Mouse (Mus musculus) gastrocnemius, adult 8-10 months (tissue): ENCODE results near the gene Ppp1r13l. TPM values are rescaled to one million over a fixed set of nuclear protein-coding genes. Genes with fewer than 3 reads are reported as not detected.

Experiments used
- DNase-seq, 2 experiments: peaks; one replicate each; pipeline ENCODE4 v3.0.0; 2022; ENCODE audit warnings: low spot score in 2 of 2
- microRNA-seq: library from miRNA; unstranded; fragments of <30 nt; microRNA quantifications from one replicate; pipeline ENCODE4 v1.2.0, GENCODE M21; 2022
- total RNA-seq, 4 experiments: library from RNA; stranded (reverse); gene quantifications; 2 replicates each; pipeline ENCODE4 v1.2.4; 2022

The Ppp1r13l gene
- total RNA-seq, 4 experiments from 2014 or later, result 2.8 to 6.3 (median 4.1) TPM

DNA sequence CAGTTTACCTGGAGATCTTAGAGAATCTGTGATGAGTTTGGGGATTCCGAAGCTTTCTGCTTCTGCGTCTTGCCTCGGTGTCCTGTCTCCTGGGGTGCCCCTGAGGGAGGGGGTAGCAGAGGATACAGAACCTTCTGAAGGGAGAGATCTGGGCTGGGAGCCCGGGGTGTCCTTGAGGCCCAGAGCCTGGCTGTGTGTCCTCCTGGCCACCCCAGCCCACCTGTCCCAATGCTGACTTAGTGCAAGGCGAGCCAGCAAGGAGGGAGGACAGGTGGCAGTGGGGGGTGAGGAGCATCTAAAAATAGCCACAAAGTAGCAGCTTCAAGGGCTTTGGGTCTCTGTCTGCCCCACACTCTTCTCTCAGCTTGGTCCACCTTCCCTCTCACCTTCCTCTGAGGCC is 52.2 kb downstream of the Ppp1r13l start:
- peak; percentile 53 to 78 for DNase-seq

DNA sequence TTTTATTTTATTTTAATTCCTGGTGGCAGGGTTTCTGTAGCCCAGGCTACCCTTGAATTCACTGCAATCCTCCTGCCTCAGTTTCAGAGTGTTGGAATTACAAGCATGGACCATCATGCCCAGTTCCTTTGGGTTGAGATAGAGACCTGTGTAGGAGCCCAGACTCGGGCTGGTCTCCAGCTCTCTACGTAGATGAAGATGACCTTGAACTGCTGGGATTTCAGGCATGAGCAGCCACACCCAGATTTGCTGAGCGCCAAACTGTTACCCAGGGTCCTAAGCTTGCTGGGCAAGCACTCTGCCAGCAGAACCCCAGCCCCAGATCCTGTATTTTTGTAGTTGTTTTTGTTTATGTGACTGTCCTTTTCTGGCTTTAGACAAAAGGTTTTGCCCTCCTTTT is 54.0 kb downstream of the Ppp1r13l start:
- no peak for DNase-seq

- DNase-seq, result no peak
Observed at GRCm38 (mm10) chr7:19416590-19416989, 57.0 kb downstream of the Ppp1r13l start.

- DNase-seq, result no peak
Observed at GRCm38 (mm10) chr7:19420121-19420520, 60.6 kb downstream of the Ppp1r13l start.

DNA sequence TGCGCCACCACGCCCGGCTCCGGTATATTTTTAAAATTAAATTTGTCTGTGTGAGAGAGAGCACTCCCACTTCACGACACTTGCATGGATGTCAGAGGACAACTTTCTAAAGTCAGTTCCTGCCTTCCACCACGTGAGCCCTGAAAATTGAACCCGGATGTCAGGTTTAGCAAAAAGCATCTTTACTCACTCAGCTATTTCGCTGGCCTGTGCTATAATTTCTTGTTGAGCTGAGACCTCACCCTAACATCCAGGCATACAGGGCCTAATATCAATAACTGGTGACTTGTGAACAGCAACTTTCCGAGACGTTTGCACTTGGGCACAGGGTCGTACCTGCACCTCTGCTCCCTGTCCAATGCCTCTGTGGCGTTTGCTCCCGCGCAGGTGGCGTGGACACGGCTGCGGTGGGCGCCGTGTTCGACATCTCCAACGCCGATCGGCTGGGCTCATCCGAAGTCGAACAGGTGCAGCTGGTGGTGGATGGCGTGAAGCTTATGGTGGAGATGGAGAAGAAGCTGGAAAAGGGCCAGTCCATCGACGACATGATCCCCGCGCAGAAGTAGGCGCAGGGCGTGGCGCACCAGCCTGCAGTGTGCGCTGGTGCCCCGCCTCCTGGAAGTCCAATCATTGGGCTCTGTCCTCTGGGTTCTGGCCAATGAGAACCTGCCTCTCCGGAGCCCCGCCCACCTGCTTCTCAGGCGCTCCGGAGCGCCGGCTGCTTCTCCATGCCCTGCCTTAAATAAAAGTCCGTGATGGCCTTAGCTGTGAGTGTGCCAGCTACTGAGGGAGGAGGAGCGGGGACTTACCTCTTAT is 61.5 kb downstream of the Ppp1r13l start:
- peak; percentile 64 to 76 for DNase-seq

DNA sequence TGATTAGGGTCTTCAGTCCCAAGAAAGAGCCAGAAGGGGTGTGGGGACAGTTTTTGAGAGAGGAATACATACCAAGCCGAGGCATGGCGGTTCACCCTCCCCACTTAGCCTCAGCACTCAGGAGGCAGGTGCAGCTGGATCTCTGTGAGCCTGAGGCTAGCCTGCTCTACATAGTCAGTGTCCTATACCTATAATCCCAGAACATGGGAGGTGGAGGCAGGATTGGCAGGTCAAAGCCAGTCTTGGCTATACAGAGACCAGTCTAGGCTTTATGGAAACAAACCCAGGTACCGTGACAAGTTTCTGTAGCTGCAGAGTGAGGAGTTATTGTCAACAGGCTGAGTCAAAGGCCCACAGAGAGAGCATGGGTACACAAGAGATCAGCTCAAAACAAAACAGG is 63.5 kb downstream of the Ppp1r13l start:
- no peak for DNase-seq

DNA sequence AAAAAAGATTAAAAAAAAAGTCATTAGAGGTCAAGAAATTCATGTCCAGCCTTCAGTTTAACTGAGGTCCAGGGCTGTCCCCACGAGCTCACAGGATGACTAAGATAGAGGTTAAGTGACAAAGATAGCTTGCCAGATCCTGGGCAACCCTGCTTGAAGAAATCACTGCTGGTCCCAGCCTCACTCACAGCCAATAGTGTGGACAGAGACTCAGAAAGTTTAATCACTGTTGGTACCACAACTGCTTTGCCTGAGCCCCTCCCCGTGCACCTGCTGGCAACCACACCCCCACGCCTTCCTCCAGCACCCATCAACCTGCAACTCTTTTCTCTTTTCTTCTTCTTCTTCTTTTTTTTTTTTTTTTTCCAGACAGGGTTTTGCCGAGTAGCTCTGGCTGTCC is 64.5 kb downstream of the Ppp1r13l start:
- peak in 1 of 2 experiments; percentile 54 for DNase-seq

DNA sequence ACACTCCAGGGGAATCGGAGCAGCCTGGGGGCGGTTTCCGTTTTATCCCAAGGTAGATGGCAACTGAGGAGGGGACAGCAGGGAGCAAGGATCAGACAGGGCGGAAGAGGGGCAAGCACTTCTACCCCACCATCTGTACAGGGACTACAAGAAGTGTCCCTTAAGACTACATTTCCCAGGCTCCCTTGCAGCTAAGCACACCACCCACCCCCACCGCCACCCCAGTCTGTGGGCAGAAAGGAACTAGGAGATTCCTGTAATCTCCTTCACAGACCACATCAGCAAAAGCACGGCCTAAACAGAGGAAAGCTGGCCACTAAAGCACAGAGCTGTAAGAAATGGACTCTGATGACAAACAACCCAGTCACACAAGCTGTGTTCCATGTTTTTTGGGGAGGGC is 66.8 kb downstream of the Ppp1r13l start:
- no peak for DNase-seq

DNA sequence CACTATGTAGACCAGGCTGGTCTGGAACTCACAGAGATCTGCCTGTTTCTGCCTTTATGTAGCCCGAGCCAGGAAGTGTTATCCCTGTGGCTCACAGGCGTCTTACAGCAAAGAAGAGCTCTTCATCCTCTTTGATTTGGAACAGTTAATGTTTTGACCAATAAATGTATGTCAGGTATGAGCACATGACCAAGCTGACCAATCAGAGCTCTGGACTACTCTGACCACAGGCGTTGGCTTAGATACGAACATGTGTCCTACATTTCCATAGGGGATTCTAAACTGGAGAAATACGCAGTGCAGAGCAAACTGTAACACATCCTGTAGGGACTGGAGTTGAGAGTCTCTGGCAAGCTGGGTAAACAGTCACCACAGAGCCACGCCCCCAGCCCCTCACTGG is 67.3 kb downstream of the Ppp1r13l start:
- no peak for DNase-seq

Small RNAs within 50 kb of the gene (microRNA-seq; reads per million reads assigned to microRNA genes)
- not detected for gene Mir343

Other genes with a start within 250 kb of the Ppp1r13l start
- gene Gm4969, start 241.4 kb upstream of the Ppp1r13l start, total RNA-seq, result not detected
- 1 to 10 TPM; 2.2 to 2.9 (median 2.3) TPM for gene Fbxo46, start 239.9 kb upstream of the Ppp1r13l start, total RNA-seq
- 1 to 10 TPM; 1.6 to 2.3 (median 1.9) TPM for gene Qpctl, start 210.5 kb upstream of the Ppp1r13l start, total RNA-seq
- 10 to 100 TPM; 50.6 to 59.4 (median 57.3) TPM for gene Snrpd2, start 210.0 kb upstream of the Ppp1r13l start, total RNA-seq
- gene Gipr, start 193.6 kb upstream of the Ppp1r13l start, total RNA-seq, result under 1 TPM in 1 of 4 experiments, not detected in 3; 0.13 TPM
- gene Eml2, start 183.3 kb upstream of the Ppp1r13l start, total RNA-seq, result 10 to 100 TPM; 10.9 to 15.9 (median 12.9) TPM
- gene Gpr4, start 147.2 kb upstream of the Ppp1r13l start, total RNA-seq, result 1 to 10 TPM in 3 of 4 experiments, under 1 TPM in 1; 0.72 to 1.7 (median 1.2) TPM
- gene Opa3, start 131.4 kb upstream of the Ppp1r13l start, total RNA-seq, result 10 to 100 TPM; 36.1 to 52.8 (median 43.3) TPM
- 10 to 100 TPM in 3 of 4 experiments, 1 to 10 TPM in 1; 7.1 to 19.7 (median 15.0) TPM for gene Vasp, start 87.9 kb upstream of the Ppp1r13l start, total RNA-seq
- gene Ppm1n, start 79.7 kb upstream of the Ppp1r13l start, total RNA-seq, result under 1 TPM in 2 of 4 experiments, not detected in 2; 0.40 to 0.80 TPM
- 1,000 to 10,000 TPM; 1,093 to 1,223 (median 1,133) TPM for gene Rtn2, start 77.1 kb upstream of the Ppp1r13l start, total RNA-seq
- gene Fosb, start 49.7 kb upstream of the Ppp1r13l start, total RNA-seq, result under 1 TPM; 0.16 to 0.86 (median 0.30) TPM
- gene Ercc1, start 15.0 kb upstream of the Ppp1r13l start, total RNA-seq, result 10 to 100 TPM; 27.1 to 33.7 (median 28.7) TPM
- 10 to 100 TPM in 3 of 4 experiments, 1 to 10 TPM in 1; 8.9 to 13.9 (median 11.2) TPM for gene Cd3eap, start 266 bp upstream of the Ppp1r13l start, total RNA-seq
- 10 to 100 TPM in 2 of 4 experiments, 1 to 10 TPM in 2; 7.5 to 14.9 (median 10.4) TPM for gene Ercc2, start 22.3 kb downstream of the Ppp1r13l start, total RNA-seq
- gene Klc3, start 44.4 kb downstream of the Ppp1r13l start, total RNA-seq, result under 1 TPM in 3 of 4 experiments, not detected in 1; 0.21 to 0.40 (median 0.24) TPM
- gene Ckm, start 45.0 kb downstream of the Ppp1r13l start, total RNA-seq, result over 10,000 TPM; 38,224 to 44,934 (median 40,442) TPM
- gene Mark4, start 99.1 kb downstream of the Ppp1r13l start, total RNA-seq, result 10 to 100 TPM; 18.0 to 20.0 (median 19.8) TPM
- under 1 TPM; 0.27 to 0.80 (median 0.35) TPM for gene Exoc3l2, start 103.6 kb downstream of the Ppp1r13l start, total RNA-seq
- 1 to 10 TPM; 2.1 to 2.7 (median 2.3) TPM for gene Bloc1s3, start 148.6 kb downstream of the Ppp1r13l start, total RNA-seq
- 10 to 100 TPM in 1 of 4 experiments, 1 to 10 TPM in 3; 7.6 to 10.2 (median 8.8) TPM for gene Trappc6a, start 148.6 kb downstream of the Ppp1r13l start, total RNA-seq
- gene Nkpd1, start 158.1 kb downstream of the Ppp1r13l start, total RNA-seq, result not detected
- gene Ppp1r37, start 203.3 kb downstream of the Ppp1r13l start, total RNA-seq, result 10 to 100 TPM; 45.9 to 52.8 (median 48.8) TPM
- gene Zfp296, start 217.5 kb downstream of the Ppp1r13l start, total RNA-seq, result 1 to 10 TPM in 1 of 4 experiments, under 1 TPM in 3; 0.56 to 1.1 (median 0.77) TPM
- 100 to 1,000 TPM in 2 of 4 experiments, 10 to 100 TPM in 2; 78.5 to 108 (median 99.3) TPM for gene Gemin7, start 217.8 kb downstream of the Ppp1r13l start, total RNA-seq
- 10 to 100 TPM in 1 of 4 experiments, 1 to 10 TPM in 3; 6.3 to 10.0 (median 9.2) TPM for gene Clasrp, start 244.7 kb downstream of the Ppp1r13l start, total RNA-seq